Mouse (Mus musculus) heart, embryonic 11.5 days (tissue): ENCODE results near the gene Foxa2. TPM values are rescaled to one million over a fixed set of nuclear protein-coding genes. Genes with fewer than 3 reads are reported as not detected.

ENCODE experiments used
- ATAC-seq: fragments of 200-750 bp; cut with Nextera tagmentation; replicated peaks from 2 replicates; pipeline ENCODE4 v1.8.0; 2017; ENCODE audit warnings: moderate library complexity; ENCODE audit not compliant: insufficient number of reproducible peaks, low FRiP score, low TSS enrichment
- H3K27ac ChIP-seq: fragments of 300-500 bp; sonication (generic); 2 replicates; pipeline ENCODE4 v1.5.1; 2014; ENCODE audit warnings: mild to moderate bottlenecking, low read depth, low read length
- H3K27me3 ChIP-seq: fragments of 300-500 bp; sonication (generic); 2 replicates; pipeline ENCODE4 v1.6.1; 2014; ENCODE audit warnings: mild to moderate bottlenecking, low read length, mixed read lengths; ENCODE audit not compliant: control insufficient read depth, insufficient read depth
- H3K36me3 ChIP-seq: fragments of 300-500 bp; sonication (generic); 2 replicates; pipeline ENCODE4 v1.6.1; 2014; ENCODE audit warnings: mild to moderate bottlenecking, low read length, moderate library complexity, mixed read lengths; ENCODE audit not compliant: control insufficient read depth, insufficient read depth
- H3K4me1 ChIP-seq: fragments of 300-500 bp; sonication (generic); 2 replicates; pipeline ENCODE4 v1.6.1; 2014; ENCODE audit warnings: low read length; ENCODE audit not compliant: control insufficient read depth, insufficient read depth
- H3K4me2 ChIP-seq: fragments of 300-500 bp; sonication (generic); 2 replicates; pipeline ENCODE4 v1.6.1; 2014; ENCODE audit warnings: mild to moderate bottlenecking, moderate library complexity
- H3K4me3 ChIP-seq: fragments of 300-500 bp; sonication (generic); 2 replicates; pipeline ENCODE4 v1.5.1; 2014; ENCODE audit warnings: low read depth, low read length
- H3K9ac ChIP-seq: fragments of 300-500 bp; sonication (generic); 2 replicates; pipeline ENCODE4 v1.6.1; 2014; ENCODE audit warnings: mild to moderate bottlenecking, low read depth, low read length, moderate library complexity
- H3K9me3 ChIP-seq: fragments of 300-500 bp; sonication (generic); replicated peaks from 2 replicates; pipeline ENCODE4 v1.6.1; 2016; ENCODE audit warnings: low read length; ENCODE audit not compliant: control insufficient read depth
- WGBS: fragments of 180-500 bp; shearing (Covaris S2); extraction: QIAGEN DNeasy Blood & Tissue Kit; methylation state at CpG from one replicate; pipeline ENCODE4 v1.1.7; 2014; ENCODE audit not compliant: insufficient replicate concordance; 5-methylcytosine and 5-hydroxymethylcytosine counted together
- polyA plus RNA-seq: library from polyadenylated mRNA; unstranded; fragments of >200 nt; fragmentation: Nextera tagmentation; extraction: Ambion mirVana; gene quantifications from 2 replicates; pipeline ENCODE4 v1.2.1, GENCODE M21; 2014

The Foxa2 gene
- polyA plus RNA-seq, 1 experiment from 2014 or later = 0.73 TPM

GRCm38 (mm10) chr2:148042126-148042640 lies 4.6 kb downstream of the Foxa2 start:
- Histone ChIP-seq H3K9me3 (no peaks in the 10 kb centered on the region), H3K4me1 (0 out of 2 replicates have a peak, but pooled peaks cover 10% of the 10 kb centered on the region), H3K27me3 (peaks cover 97% of the 10 kb centered on the region), H3K9ac (no peak overlapping the region), H3K4me3 (no peak overlapping the region), H3K36me3 (no peaks in the 10 kb centered on the region), H3K27ac (no peak overlapping the region), H3K4me2 (no peak overlapping the region)
- WGBS = 16% methylated on average over 3 of the region's 3 CpGs
- ATAC-seq = no peak

- ATAC-seq = no peak
- Histone ChIP-seq H3K27ac (no peak overlapping the region), H3K4me2 (no peak overlapping the region), H3K27me3 (peaks cover 97% of the 10 kb centered on the region), H3K36me3 (no peaks in the 10 kb centered on the region), H3K9me3 (no peaks in the 10 kb centered on the region), H3K9ac (no peak overlapping the region), H3K4me3 (no peak overlapping the region), H3K4me1 (0 out of 2 replicates have a peak, but pooled peaks cover 6% of the 10 kb centered on the region)
- WGBS = 10% methylated on average over 5 of the region's 5 CpGs
These were observed 5.4 kb downstream of the Foxa2 start for GRCm38 (mm10) chr2:148041381-148041780.

GRCm38 (mm10) chr2:148040236-148041121 lies 6.3 kb downstream of the Foxa2 start:
- Histone ChIP-seq H3K36me3 (no peaks in the 10 kb centered on the region), H3K4me2 (peak overlapping the region; percentile 37; the same call in 1 of the 2 replicates), H3K27ac (no peak overlapping the region), H3K4me3 (peak overlapping the region; percentile 4; the same call in 1 of the 2 replicates), H3K27me3 (peaks cover 97% of the 10 kb centered on the region), H3K4me1 (0 out of 2 replicates have a peak, but pooled peaks cover 3% of the 10 kb centered on the region), H3K9ac (no peak overlapping the region), H3K9me3 (no peaks in the 10 kb centered on the region)
- ATAC-seq = no peak
- WGBS = under 1% methylated on average over 37 of the region's 37 CpGs

- H3K4me1 ChIP-seq = 0 out of 2 replicates have a peak, but pooled peaks cover 3% of the 10 kb centered on the region
- no peaks in the 10 kb centered on the region for H3K9me3 ChIP-seq
- no peak overlapping the region for H3K9ac ChIP-seq
- peak overlapping the region; percentile 14; the same call in 1 of the 2 replicates for H3K4me3 ChIP-seq
- no peak overlapping the region for H3K27ac ChIP-seq
- no peaks in the 10 kb centered on the region for H3K36me3 ChIP-seq
- WGBS = under 1% methylated on average over 53 of the region's 53 CpGs
- peaks cover 97% of the 10 kb centered on the region for H3K27me3 ChIP-seq
- ATAC-seq = no peak
- peak overlapping the region; percentile 27 for H3K4me2 ChIP-seq
These were observed 7.2 kb downstream of the Foxa2 start for GRCm38 (mm10) chr2:148039351-148040235.

- peaks cover 97% of the 10 kb centered on the region for H3K27me3 ChIP-seq
- no peaks in the 10 kb centered on the region for H3K36me3 ChIP-seq
- WGBS = 1% methylated on average over 42 of the region's 42 CpGs
- peak overlapping the region; percentile 14; the same call in 1 of the 2 replicates for H3K4me3 ChIP-seq
- no peak overlapping the region for H3K9ac ChIP-seq
- no peaks in the 10 kb centered on the region for H3K4me1 ChIP-seq
- no peaks in the 10 kb centered on the region for H3K9me3 ChIP-seq
- ATAC-seq = no peak
- H3K4me2 ChIP-seq = no peak overlapping the region
- H3K27ac ChIP-seq = no peak overlapping the region
These were observed 8.1 kb downstream of the Foxa2 start for GRCm38 (mm10) chr2:148038366-148039310.

- H3K4me3 ChIP-seq = no peak overlapping the region
- H3K27me3 ChIP-seq = peaks cover 91% of the 10 kb centered on the region
- 2% methylated on average over 4 of the region's 4 CpGs for WGBS
- no peak for ATAC-seq
- H3K4me1 ChIP-seq = no peaks in the 10 kb centered on the region
- no peak overlapping the region for H3K4me2 ChIP-seq
- H3K36me3 ChIP-seq = no peaks in the 10 kb centered on the region
- H3K27ac ChIP-seq = no peak overlapping the region
- H3K9me3 ChIP-seq = no peaks in the 10 kb centered on the region
- no peak overlapping the region for H3K9ac ChIP-seq
These were observed 10.1 kb downstream of the Foxa2 start for GRCm38 (mm10) chr2:148036611-148037160.

- Histone ChIP-seq H3K4me3 (no peak overlapping the region), H3K9me3 (no peaks in the 10 kb centered on the region), H3K4me2 (no peak overlapping the region), H3K9ac (no peak overlapping the region), H3K27ac (no peak overlapping the region), H3K4me1 (no peaks in the 10 kb centered on the region), H3K36me3 (no peaks in the 10 kb centered on the region), H3K27me3 (peaks cover 89% of the 10 kb centered on the region)
- no peak for ATAC-seq
- WGBS = 7% methylated on average over 6 of the region's 6 CpGs
These were observed 15.6 kb downstream of the Foxa2 start for GRCm38 (mm10) chr2:148030991-148031675.
